Mouse (Mus musculus) kidney, postnatal 10 days (tissue): Measurements from ENCODE around the gene Cdc42ep5.

Source experiments
- DNase-seq: peaks from one replicate; pipeline ENCODE4 v3.0.0; 2021; ENCODE audit warnings: mixed read lengths

Cdc42ep5 gene

DNA sequence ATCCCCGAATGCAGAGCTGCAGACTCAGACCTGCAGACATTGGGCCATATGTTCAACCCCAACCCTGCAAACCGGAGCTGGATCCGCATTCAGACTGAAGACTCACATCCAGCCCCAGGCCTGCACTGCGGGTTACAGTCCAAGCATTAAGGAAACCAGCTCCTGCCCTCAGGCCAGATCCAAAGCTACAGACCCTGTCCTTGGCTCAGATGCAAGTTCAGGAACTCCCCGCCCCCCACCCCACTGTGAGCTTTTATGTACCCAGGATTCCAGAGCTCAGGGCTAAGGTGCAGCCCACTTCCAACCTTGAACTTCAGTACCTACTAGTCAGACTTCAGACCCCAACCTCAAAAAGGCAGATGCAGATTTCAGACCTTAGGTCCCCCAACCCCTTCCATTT is 39.8 kb downstream of the Cdc42ep5 start:
- no peak for DNase-seq

DNA sequence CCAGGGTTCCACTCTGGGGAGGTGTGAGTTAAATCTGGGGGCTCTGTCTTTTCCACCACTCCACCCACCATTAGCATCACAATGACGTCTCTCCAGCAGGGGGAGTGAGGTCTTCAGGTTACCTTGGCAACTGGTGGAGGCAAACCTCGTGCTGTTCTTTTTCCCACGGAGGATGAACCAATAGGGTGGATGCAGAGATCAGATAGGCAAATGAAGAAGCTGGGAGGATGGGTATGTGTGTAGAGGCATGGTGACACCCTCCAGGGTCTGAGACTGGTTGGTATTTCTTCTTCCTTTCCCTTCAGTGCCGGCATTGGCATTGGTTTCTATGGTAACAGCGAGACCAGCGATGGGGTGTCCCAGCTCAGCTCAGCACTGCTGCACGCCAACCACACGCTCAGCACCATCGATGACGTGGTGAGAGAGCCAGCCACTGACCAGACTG is 40.3 kb downstream of the Cdc42ep5 start:
- no peak for DNase-seq

DNA sequence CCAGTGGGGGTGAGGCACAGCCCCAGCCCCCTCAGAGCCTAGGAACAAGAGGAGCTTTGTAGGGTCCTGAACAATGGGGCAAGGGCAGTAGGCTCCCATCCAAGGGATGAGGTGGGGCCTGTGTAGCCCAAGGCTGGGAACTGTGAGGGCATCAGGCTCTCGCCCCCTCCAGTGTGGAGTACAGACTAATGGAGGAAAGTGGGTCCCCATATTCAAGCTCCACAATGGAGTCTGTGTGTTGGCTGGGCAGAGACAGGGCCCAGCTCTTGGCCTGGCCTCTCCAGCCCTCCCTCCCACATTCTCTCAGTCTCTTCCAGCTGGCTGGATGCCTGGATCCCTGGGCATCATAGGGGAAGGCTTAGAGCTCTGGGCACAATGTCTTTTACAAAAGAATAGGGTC is 40.9 kb downstream of the Cdc42ep5 start:
- DNase-seq, result no peak

DNA sequence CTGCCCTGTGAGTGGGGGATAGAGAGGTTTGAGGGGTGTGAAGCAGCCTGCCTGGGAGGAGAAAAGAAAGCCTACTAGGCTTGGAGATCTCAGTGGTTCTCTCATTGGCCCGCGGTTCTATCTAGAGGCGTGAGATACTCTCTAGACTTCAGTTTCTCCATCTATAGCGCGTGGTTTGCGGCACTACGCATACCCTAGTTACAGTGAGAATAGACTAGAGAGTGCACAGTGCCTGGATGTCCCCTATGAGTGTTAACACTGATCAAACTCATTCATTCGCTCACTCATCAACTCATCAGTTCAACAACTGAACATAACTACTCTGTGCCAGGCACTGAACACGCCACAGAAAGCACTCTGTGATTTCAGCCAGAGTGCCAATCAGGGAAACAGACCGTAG is 41.9 kb downstream of the Cdc42ep5 start:
- DNase-seq, result no peak

DNA sequence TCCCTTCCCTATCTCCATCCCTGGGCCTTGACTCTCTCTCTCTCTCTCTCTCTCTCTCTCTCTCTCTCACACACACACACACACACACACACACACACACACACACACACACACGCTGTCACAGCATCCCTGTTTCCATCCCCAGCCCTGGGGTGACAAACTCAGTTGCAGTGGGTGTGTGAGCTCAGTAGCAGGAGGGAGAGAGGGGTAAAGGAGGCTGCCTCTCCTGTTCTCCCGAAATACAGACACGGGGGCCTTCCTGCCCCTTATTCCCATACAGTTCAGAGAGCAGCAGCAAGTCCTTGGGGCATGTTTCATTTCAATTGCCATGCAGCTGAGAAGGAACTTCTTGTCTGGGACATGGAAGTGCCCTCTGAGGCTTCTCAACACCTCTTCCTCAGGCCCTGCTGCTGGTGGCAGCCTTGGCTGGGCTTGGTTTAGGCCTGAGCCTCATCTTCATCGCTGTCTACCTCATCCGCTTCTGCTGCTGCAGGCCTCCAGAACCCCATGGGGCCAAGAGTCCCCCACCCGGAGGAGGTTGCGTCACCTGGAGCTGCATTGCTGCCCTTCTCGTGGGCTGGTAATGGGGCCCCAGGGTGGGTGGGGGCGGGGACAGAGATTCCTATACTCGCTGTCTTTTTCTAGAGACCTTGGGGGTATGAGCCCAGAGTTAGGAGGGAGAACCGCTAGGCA is 42.4 kb downstream of the Cdc42ep5 start:
- no peak for DNase-seq

DNA sequence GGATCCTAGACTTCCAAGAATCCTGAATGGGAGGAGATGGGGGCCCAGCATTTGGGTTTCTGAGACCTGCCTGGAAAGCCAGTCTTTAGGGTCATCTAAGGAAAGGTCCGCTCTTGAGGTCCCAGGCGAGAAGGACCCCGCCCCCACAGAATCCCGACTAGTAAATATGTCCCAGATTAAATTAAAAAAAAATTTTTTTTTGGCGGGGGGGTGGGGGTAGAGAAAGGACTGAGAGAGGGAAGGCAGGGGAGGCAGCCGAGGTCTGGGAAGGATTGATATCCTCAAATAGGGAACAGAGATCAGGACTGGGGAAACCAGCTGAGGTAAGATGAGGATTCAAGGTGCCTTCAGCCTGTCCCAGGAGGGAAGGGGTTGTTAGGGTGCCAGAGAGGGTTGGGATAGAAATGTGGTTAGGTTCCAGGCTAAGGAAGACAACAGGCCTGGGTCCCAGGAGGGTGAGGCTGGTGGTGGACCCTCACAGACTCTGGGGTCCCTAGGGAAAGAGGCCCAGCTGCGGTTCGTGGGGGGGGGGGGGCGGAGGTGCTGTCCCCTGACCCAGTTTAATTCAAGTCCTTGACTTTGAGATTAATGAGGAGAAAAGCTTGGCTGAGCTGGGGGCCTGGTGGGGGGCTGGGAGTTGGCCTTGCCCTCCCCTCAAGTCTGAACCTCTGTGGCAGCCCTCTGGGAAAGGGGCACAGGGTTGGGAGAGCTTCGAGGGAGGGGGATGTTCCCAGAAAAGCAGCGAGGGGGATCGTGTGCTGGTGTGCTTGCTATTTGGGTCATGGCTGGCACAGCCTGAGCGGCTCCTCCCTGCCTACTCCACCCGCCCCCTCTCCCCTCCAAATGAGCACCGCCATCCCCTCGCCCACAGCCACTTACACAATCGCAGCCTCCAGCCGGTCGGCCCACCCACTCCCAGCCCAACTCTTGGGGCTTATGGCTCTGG is 44.4 kb downstream of the Cdc42ep5 start:
- no peak for DNase-seq

DNA sequence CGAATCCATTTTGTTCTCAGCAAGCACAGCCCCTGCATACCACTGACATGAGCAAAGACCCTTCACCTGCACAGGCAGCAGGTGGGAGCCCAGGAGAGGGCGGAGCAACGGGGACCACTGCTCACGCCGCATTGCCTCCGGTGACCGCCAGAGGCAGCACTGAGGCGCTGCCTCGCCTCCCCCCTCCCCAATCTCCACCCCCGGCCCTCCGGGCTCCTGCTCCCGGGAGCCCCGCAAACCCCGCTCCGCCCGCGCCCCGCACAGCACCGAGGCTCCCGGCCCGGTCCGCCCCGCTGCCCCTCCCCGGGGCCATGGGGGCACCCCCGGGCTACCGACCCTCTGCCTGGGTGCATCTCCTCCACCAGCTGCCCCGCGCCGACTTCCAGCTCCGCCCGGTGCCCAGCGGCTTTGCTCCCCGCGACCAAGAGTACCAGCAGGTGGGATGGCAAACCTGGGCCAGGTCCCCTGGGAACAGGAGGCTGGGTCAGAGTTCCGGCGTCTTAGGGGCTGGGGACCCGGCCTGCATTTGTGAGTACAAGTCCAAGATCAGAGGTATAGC is 45.2 kb downstream of the Cdc42ep5 start, which contains the start of gene Ttyh1:
TSS of gene Ttyh1 (plus strand) at position 65 of the 559 bp plus-strand sequence.
- DNase-seq, result peak; percentile 39

DNA sequence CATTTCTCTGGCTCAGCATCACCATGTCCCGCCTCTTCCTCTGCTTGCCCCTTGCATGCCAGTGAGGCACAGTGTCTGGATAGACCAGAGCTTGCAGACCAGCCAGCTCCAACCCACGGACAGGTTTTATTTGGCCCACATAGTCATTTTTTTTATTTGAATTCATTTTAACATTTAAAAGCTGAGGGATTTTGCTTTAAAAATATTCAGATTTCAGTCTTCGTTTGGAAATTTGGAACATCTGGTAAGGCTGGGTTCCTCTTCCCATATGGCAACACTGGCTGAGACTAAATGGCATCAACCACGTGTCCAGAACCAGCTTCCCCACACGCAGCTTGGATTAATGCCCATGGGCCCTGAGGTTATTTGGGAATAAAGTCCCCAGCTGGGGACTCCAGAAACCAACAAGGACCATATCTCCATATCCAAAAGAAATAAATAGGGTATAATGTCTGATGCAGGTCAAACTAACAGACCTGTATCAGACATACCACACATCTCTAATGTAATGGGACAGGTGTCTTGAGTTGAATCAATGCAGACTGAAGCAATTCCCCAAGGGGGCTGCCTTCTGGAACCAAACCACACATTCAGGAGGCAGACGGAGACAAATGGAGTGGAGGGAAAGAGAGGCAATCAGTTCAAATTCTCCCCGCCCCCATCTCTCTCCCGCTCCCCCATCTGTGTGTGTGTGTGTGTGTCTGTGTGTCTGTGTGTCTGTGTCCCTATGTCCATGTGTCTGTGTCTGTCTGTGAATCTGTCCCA is 47.4 kb downstream of the Cdc42ep5 start:
- no peak for DNase-seq

DNA sequence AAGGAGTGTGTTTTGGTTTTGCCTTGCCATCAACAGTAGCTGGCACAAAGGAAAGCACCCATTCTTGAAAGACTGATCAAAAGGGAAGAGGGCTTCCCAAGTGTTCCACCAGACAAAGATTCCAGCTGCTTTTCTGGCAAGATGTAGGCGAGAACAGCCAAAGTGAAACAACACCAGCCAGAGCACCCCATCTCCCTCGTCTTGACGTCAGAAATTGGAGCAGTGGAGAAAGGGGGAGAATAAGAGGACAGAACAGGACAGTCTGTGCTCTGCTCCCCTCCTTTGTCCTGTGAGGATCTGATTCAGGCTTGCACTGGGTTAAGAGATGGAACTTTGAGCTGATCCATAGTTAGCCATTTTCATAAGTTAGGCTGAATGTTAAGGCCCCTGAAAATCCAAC is 52.9 kb downstream of the Cdc42ep5 start:
- no peak for DNase-seq

DNA sequence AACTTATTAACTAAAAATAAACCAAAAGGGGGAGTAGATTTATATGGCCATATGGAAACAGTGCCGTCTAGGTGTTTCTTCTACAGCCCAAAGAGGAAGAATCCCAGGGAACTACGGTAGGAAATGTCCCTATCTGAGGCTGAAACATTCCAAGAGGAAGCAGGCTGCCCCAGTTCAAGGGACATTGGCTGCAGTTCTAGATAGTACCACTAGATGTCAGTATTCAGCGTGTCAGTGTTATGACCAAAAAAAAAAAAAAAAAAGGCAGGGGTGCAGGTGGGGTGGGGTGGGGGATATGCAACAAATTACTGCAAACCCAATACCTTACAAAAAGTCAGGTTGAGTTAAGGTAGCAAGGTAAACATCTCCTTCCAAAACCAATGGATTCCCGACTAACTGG is 61.2 kb downstream of the Cdc42ep5 start:
- DNase-seq, result no peak
